Comparison of ENCODE assay signal across 8 mouse cellular contexts in the genomic region with DNA sequence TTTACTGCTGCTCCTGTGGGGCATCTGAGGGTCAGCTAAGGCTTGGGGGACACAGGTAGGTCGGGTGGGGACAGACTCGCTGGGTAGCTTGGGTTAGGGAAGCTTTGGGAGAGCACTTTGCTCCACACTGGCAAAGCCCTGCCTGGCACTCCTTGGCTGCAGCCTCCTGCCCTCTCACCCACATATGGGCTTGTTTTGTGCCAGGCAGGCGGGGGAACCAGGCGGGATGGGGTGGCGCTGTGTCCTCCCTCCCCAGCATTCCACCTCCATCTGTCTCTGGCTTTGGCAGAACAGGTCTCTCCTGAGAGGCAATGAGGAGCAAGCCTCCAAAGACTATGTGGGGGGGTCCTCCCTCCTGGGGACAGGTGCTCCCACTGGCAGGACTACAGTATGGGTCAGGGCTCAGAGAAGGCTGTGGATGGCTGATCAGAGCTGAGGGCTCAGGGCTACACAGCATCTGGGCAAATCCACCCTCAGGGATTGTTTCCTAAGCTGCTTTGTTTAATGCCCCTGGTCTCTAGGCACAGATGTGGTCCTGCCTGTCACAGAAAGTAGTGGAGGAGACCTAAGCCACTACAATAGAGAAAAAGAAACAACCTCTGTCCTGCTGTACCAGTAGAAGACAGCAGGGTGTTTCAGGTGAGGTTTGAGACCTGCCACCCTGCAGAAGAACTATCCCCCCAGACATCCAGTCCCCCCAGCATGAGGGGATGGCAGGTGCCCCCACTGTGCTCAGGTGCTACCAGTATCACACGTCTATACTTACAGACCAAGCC. TPM values are rescaled to one million over a fixed set of nuclear protein-coding genes. Genes with fewer than 3 reads are reported as not detected.
DNase-seq lines count a peak whose midpoint lies in the region; ATAC-seq and TF ChIP-seq lines count a peak whose summit lies in the region.

No protein-coding gene starts in this region.

- H3K27me3 ChIP-seq in kidney, embryonic 16.5 days (ENCODE audit: insufficient read depth, low read length), result no peaks in the 10 kb centered on the region
- no peaks in the 10 kb centered on the region for H3K27me3 ChIP-seq in stomach, postnatal 0 days (ENCODE audit: control insufficient read depth, insufficient read depth, low read length)

- H3K36me3 ChIP-seq in kidney, embryonic 16.5 days (ENCODE audit: insufficient read depth, low read length), result peaks cover 34% of the 10 kb centered on the region
- peaks cover 11% of the 10 kb centered on the region; the same call in 1 of the 2 replicates for H3K36me3 ChIP-seq in stomach, postnatal 0 days (ENCODE audit: control insufficient read depth, insufficient read depth, low read length)

- peak overlapping the region; percentile 77 for H3K4me3 ChIP-seq in gastrocnemius, adult 2 months
- no peak overlapping the region for H3K4me3 ChIP-seq in kidney, embryonic 16.5 days (ENCODE audit: low read length)
- H3K4me3 ChIP-seq in stomach, postnatal 0 days (ENCODE audit: low read depth, low read length), result no peak overlapping the region

- intact Hi-C loops in gastrocnemius, adult 2 months (cut with DNase I), result no loop called here

- no peak for ATAC-seq in kidney, embryonic 16.5 days (ENCODE audit: low FRiP score, low TSS enrichment)
- ATAC-seq in stomach, postnatal 0 days (ENCODE audit: low FRiP score, low TSS enrichment), result no peak
- ATAC-seq in activated CD4-positive, CD25-positive, alpha-beta regulatory T cell, adult 4 months, result no peak

- H3K9ac ChIP-seq in kidney, embryonic 16.5 days (replicated peaks; ENCODE audit: low read length), result 0 out of 2 replicates have a peak overlapping the region, but pooled peaks have one; percentile 4
- H3K9ac ChIP-seq in stomach, postnatal 0 days (ENCODE audit: low read length), result no peak overlapping the region

- TF ChIP-seq EP300 in stomach, postnatal 0 days (optimal IDR thresholded peaks at IDR 0.05), result no peak

- H3K27ac ChIP-seq in gastrocnemius, adult 2 months, result peak overlapping the region; percentile 88
- H3K27ac ChIP-seq in kidney, embryonic 16.5 days (ENCODE audit: low read length), result no peak overlapping the region
- H3K27ac ChIP-seq in stomach, postnatal 0 days (replicated peaks), result peak overlapping the region; percentile 30; the same call in 1 of the 2 replicates

- peaks cover 46% of the 10 kb centered on the region for H3K4me1 ChIP-seq in kidney, embryonic 16.5 days (ENCODE audit: insufficient read depth, low read length)
- H3K4me1 ChIP-seq in stomach, postnatal 0 days (replicated peaks; ENCODE audit: control insufficient read depth, insufficient read depth), result peaks cover 5% of the 10 kb centered on the region; the same call in 1 of the 2 replicates

- no peaks in the 10 kb centered on the region for H3K9me3 ChIP-seq in kidney, embryonic 16.5 days (ENCODE audit: low read length)
- H3K9me3 ChIP-seq in stomach, postnatal 0 days (ENCODE audit: control insufficient read depth, low read length), result no peaks in the 10 kb centered on the region

- 84% methylated on average over 6 of the region's 6 CpGs for WGBS in kidney, embryonic 16.5 days
- 65% methylated on average over 6 of the region's 6 CpGs for WGBS in stomach, postnatal 0 days

- H3K4me2 ChIP-seq in kidney, embryonic 16.5 days (replicated peaks; ENCODE audit: low read depth, low read length), result no peak overlapping the region
- H3K4me2 ChIP-seq in stomach, postnatal 0 days (replicated peaks; ENCODE audit: low read depth), result no peak overlapping the region

- peak; percentile 75 for DNase-seq in gastrocnemius, adult 2 months
- DNase-seq in gastrocnemius, adult 8-10 months (ENCODE audit: low spot score in 2 of 2), result no peak
- peak; percentile 64 for DNase-seq in urinary bladder, postnatal 14 days (ENCODE audit: low spot score)
- DNase-seq in urinary bladder, postnatal 25 days (ENCODE audit: low spot score), result no peak
- no peak for DNase-seq in stomach, postnatal 0 days (ENCODE audit: low spot score)
- DNase-seq in embryo, embryonic 10 days (ENCODE audit: low spot score), result no peak

- 0 out of 2 replicates have a peak, but pooled peaks have one; percentile 1 for TF ChIP-seq CTCF in gastrocnemius, adult 2 months (IDR thresholded peaks at IDR 0.05)
- TF ChIP-seq CTCF in stomach, postnatal 0 days (IDR thresholded peaks at IDR 0.05; ENCODE audit: low read depth), result no peak

RNA-seq across cellular contexts. Expression of gene Cend1, which starts 3.6 kb away (rescaled TPM):
- total RNA-seq in gastrocnemius, adult 2 months (2021), result under 1 TPM; 0.28 to 0.31 TPM
- total RNA-seq in gastrocnemius, adult 8-10 months (2022), result under 1 TPM in 2 of 4 experiments, not detected in 2; 0.16 to 0.48 TPM
- polyA plus RNA-seq in kidney, embryonic 16.5 days (2015; fragmentation: Nextera tagmentation; extraction: Ambion mirVana), result 3.0 TPM in 2 replicates
- 2.0 and 2.5 TPM in 2 replicates for polyA plus RNA-seq in stomach, postnatal 0 days (2015; fragmentation: Nextera tagmentation; extraction: Ambion mirVana)
- polyA plus RNA-seq in activated CD4-positive, CD25-positive, alpha-beta regulatory T cell, adult 4 months (2017; shearing (Covaris generic)), result not detected

RNA-seq across cellular contexts. Expression of gene Slc25a22, which starts 4.8 kb away (rescaled TPM):
- 10 to 100 TPM; 18.6 to 26.1 TPM for total RNA-seq in gastrocnemius, adult 2 months (2021)
- 10 to 100 TPM; 14.5 to 19.5 (median 14.7) TPM for total RNA-seq in gastrocnemius, adult 8-10 months (2022)
- 33.2 and 39.9 TPM in 2 replicates for polyA plus RNA-seq in kidney, embryonic 16.5 days (2015; fragmentation: Nextera tagmentation; extraction: Ambion mirVana)
- 17.2 and 17.6 TPM in 2 replicates for polyA plus RNA-seq in stomach, postnatal 0 days (2015; fragmentation: Nextera tagmentation; extraction: Ambion mirVana)
- 10 to 100 TPM; 26.8 to 51.1 TPM for polyA plus RNA-seq in activated CD4-positive, CD25-positive, alpha-beta regulatory T cell, adult 4 months (2017; shearing (Covaris generic))

RNA-seq across cellular contexts. Expression of gene Pidd1, which starts 10.9 kb away (rescaled TPM):
- total RNA-seq in gastrocnemius, adult 2 months (2021), result under 1 TPM; 0.08 to 0.20 TPM
- under 1 TPM; 0.07 to 0.51 (median 0.19) TPM for total RNA-seq in gastrocnemius, adult 8-10 months (2022)
- 11.4 and 12.6 TPM in 2 replicates for polyA plus RNA-seq in kidney, embryonic 16.5 days (2015; fragmentation: Nextera tagmentation; extraction: Ambion mirVana)
- polyA plus RNA-seq in stomach, postnatal 0 days (2015; fragmentation: Nextera tagmentation; extraction: Ambion mirVana), result 1.8 and 2.0 TPM in 2 replicates
- 10 to 100 TPM in 1 of 2 experiments, 1 to 10 TPM in 1; 5.3 to 12.7 TPM for polyA plus RNA-seq in activated CD4-positive, CD25-positive, alpha-beta regulatory T cell, adult 4 months (2017; shearing (Covaris generic))

RNA-seq across cellular contexts. Expression of gene Rplp2, which starts 14.2 kb away (rescaled TPM):
- total RNA-seq in gastrocnemius, adult 2 months (2021), result 100 to 1,000 TPM; 567 to 623 TPM
- total RNA-seq in gastrocnemius, adult 8-10 months (2022), result 100 to 1,000 TPM; 719 to 844 (median 773) TPM
- polyA plus RNA-seq in kidney, embryonic 16.5 days (2015; fragmentation: Nextera tagmentation; extraction: Ambion mirVana), result 1,055 and 1,146 TPM in 2 replicates
- 1,187 and 1,334 TPM in 2 replicates for polyA plus RNA-seq in stomach, postnatal 0 days (2015; fragmentation: Nextera tagmentation; extraction: Ambion mirVana)
- 1,000 to 10,000 TPM; 3,324 to 3,604 TPM for polyA plus RNA-seq in activated CD4-positive, CD25-positive, alpha-beta regulatory T cell, adult 4 months (2017; shearing (Covaris generic))

RNA-seq across cellular contexts. Expression of gene Gatd1, which starts 19.0 kb away (rescaled TPM):
- 1 to 10 TPM; 5.5 to 8.3 TPM for total RNA-seq in gastrocnemius, adult 2 months (2021)
- 1 to 10 TPM; 6.5 to 9.8 (median 7.8) TPM for total RNA-seq in gastrocnemius, adult 8-10 months (2022)
- 63.7 and 65.3 TPM in 2 replicates for polyA plus RNA-seq in kidney, embryonic 16.5 days (2015; fragmentation: Nextera tagmentation; extraction: Ambion mirVana)
- 30.8 and 33.8 TPM in 2 replicates for polyA plus RNA-seq in stomach, postnatal 0 days (2015; fragmentation: Nextera tagmentation; extraction: Ambion mirVana)
- 10 to 100 TPM; 82.1 to 97.0 TPM for polyA plus RNA-seq in activated CD4-positive, CD25-positive, alpha-beta regulatory T cell, adult 4 months (2017; shearing (Covaris generic))

Comparison
In these comparisons a context has a peak if more than half of its experiments do, and no peak if none do; other contexts are left out.
1. DNase-seq: peak in gastrocnemius, adult 2 months (single experiment) and urinary bladder, postnatal 14 days (single experiment); none in gastrocnemius, adult 8-10 months (0 of 2), urinary bladder, postnatal 25 days (single experiment), stomach, postnatal 0 days (single experiment) and embryo, embryonic 10 days (single experiment).